Mouse (Mus musculus): ENCODE measurements around the gene Hoxa7.

Hoxa7 gene

GRCm38 (mm10) chr6:52253511-52254500, 32.2 kb upstream of the Hoxa7 start:
- no peak for DNase-seq (ENCODE audit: extremely low read depth, low read depth)

- no peak for DNase-seq (ENCODE audit: extremely low read depth, low read depth)
Observed at GRCm38 (mm10) chr6:52252775-52253376, 31.2 kb upstream of the Hoxa7 start.

DNA sequence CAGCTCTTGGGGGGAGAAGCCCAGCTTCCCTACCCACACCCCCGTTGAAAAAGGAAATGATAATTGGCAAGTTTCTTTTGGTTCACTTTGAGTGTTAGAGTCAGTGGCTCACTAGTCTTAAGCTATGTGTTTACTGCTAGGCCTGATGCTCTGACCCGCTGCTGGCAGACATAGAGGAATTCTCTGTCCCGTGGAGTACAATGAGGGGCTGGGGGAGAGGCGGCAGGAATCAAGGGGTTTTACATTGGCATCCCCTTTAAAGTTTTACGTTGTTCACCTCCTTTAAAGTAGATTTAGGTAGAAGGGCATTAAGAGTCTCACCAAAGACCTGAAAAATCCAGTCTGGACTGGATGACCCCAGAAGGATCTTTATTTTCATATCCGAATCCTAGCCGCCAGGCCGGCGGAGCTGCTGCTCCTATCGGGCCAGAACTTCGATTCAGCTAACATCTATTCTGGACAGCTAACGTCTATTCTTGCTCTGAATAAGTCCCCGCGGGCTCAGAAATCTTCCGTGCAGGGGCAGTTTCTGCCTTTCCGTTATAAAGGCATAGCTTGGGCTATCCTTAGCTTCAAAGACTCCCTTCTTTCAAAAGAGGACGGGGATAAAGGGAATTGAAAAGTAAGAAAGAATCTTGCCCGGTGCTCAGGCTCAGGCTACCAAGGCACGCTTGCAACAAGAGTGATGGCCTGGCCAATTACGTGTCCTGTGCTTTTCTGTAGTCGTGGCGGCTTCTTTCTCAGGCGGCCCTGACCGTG, 30.5 kb upstream of the Hoxa7 start:
- no peak for DNase-seq (ENCODE audit: extremely low read depth, low read depth)

DNA sequence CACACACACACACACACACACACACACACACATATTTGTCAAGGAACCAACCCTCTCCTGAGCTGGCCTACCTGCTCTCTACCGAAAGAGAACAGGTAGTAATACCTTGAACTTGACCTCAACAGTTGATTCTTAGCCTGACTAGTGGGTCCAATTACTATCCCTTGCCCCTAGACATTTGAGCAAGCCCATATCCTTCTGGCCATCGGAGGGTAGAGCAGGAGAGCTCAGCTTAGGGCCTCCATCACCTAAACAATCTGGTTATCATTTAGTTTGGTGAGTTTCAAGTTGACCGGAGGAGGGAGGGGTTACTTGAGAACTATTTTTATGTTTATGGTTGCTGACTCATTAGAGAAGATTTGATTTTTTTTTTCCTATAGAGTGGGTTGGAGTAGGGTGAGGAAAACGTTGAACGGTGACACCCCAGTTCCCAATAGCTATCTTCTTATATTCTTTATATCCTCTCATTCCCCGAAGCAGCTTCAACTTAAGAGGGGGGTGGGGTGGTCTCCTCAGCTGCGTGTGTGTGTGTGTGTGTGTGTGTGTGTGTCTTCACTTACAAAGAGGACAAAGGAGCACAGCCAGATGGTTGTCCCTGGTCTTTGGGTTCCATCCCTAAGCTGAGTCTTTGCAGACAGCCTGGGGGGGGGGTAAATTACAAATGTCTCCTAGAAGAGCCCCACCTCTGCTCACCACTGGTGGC, 29.7 kb upstream of the Hoxa7 start:
- no peak for DNase-seq (ENCODE audit: extremely low read depth, low read depth)

DNA sequence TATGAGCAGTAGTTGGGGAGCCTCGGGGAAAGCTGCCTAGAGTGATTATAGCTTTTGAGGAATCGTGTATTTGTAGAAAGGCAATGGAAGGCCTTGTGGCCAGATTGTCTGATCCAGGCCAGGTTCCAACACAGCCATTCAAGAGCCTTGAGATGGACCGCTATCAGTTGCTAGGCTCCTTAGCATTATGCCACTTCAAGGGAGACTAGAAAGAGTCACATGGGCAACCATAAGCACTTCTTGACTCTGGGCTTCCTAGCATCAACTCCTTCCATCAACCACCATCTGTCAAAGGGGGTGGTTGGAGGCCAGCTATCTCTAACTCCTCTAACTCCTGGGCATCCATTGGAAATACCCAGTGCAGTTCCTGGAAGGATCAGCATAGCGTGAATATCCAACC, 28.2 kb upstream of the Hoxa7 start:
- no peak for DNase-seq (ENCODE audit: extremely low read depth, low read depth)

- no peak for DNase-seq (ENCODE audit: extremely low read depth, low read depth)
Observed at GRCm38 (mm10) chr6:52249415-52249738, 27.7 kb upstream of the Hoxa7 start.

- DNase-seq (ENCODE audit: extremely low read depth, low read depth): no peak
Observed at GRCm38 (mm10) chr6:52248638-52249414, 27.2 kb upstream of the Hoxa7 start.

GRCm38 (mm10) chr6:52247766-52248637, 26.3 kb upstream of the Hoxa7 start:
- no peak for DNase-seq (ENCODE audit: extremely low read depth, low read depth)

DNA sequence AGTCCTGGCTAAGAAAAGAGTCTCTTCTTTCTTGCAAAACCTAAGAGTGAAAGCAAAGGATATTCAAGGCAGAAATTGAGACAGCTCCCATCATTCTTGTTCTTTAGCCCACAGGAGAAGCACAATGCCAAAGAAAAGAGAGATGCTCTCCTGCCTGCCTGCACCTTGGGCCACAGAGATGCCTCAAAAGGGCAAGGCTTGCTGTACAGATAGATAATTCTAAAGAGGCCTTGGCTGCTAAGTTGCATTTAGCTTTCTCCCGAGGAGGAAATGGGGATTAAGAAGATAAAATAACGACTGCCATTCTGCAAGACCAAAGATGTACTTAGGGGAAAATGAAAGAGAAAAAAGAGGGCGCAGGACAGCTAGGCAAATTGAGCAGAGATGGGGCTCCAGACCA, 25.3 kb upstream of the Hoxa7 start:
- no peak for DNase-seq (ENCODE audit: extremely low read depth, low read depth)

- no peak for DNase-seq (ENCODE audit: extremely low read depth, low read depth)
Observed at GRCm38 (mm10) chr6:52246403-52246803, 24.7 kb upstream of the Hoxa7 start.

GRCm38 (mm10) chr6:52245757-52246142, 24.1 kb upstream of the Hoxa7 start, which contains the start of gene Hoxa11:
Gene Hoxa11 (minus strand): TSS chr6:52245810.
- DNase-seq (ENCODE audit: extremely low read depth, low read depth): no peak

GRCm38 (mm10) chr6:52245040-52245756, 23.5 kb upstream of the Hoxa7 start:
- no peak for DNase-seq (ENCODE audit: extremely low read depth, low read depth)

DNA sequence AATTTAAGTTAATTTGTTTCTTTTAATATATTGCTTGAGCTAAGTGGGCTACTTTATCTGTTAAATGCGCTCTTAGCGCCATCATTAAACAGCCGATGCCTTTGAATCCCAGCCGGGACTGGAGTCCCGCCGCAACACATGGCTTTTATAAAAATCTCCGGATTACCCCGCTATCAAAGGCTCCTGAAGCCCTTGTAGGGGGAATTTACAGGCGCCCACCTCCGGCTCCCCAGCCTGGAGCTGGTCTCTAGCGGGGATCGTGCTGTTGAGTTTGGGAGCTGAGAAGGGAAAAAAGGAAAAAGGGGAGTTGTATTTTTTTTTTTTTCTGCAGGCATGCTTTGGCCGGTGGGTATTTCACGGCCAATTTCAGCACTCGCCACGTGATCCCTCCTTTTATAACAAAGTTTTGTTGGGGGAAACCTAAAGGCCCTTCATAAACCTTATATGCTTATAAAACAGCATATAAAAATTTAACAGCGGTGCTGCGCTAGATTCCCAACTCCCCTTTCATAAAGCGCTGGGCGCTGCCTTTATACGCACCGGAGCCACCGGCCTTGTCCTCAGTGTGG, 22.9 kb upstream of the Hoxa7 start:
- no peak for DNase-seq (ENCODE audit: extremely low read depth, low read depth)

- no peak for DNase-seq (ENCODE audit: extremely low read depth, low read depth)
Observed at GRCm38 (mm10) chr6:52243681-52244121, 22.0 kb upstream of the Hoxa7 start.

DNA sequence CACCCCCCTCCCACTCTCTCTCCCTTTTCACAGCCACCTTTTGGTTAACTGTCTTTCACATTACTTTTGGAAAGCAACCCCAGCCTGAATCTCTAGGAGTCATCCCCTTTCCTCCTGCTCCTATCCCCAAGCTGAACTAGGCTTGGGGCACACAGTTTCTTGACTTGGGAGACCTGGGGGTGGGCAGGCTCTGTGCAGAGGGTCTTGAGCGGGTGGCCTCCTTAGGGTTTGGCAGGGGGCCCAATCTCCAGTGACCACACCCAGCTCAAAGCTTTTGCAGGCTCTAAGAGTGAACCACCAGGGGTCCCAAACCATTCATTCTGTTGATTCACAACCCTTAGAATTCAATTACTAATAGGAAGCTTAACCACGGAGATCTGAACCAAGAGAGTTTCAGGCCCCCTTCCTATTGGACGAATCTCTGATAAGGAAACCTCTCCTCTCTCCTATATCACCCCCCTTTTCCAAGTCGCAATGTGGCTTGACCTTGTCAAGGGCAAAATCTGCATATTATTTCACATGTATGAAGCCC, 21.2 kb upstream of the Hoxa7 start:
- no peak for DNase-seq (ENCODE audit: extremely low read depth, low read depth)

GRCm38 (mm10) chr6:52241001-52241621, 19.5 kb upstream of the Hoxa7 start:
- no peak for DNase-seq (ENCODE audit: extremely low read depth, low read depth)

DNA sequence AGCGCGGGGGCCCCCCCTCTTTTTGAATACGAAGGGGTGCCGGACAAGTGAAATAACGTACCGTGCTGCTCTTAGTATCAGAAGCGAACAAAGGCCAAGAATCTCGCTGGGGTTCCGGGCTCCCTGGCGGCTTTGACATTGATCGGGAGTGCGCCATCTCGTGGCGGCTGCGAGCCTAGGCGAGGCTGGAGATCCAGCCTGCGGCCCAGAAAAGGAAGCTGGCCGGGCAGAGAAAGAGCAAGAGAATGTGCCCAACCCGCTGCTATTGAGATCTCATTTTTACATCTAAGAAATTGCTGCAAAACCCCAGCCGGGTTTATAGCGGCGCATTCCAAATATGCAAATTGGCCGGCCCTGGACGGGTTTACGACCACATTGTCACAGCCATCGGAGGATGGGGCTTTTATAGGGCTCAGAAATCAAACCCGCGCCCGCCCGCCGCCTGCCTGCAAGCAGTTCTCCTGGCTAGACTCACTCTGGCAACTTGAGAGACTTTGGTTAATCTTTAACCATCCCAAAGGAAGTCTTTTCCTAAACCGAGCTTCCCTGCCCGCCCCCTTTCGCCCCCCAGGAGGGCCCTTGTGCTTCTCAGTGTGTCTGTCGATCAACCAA, 18.8 kb upstream of the Hoxa7 start, which contains the start of gene Hoxa10:
Gene Hoxa10, minus strand, starts transcription at position 466 of the 612 bp plus-strand sequence.
- DNase-seq (ENCODE audit: extremely low read depth, low read depth): no peak
